Mouse (Mus musculus) frontal cortex, postnatal 25 days (tissue): ENCODE results near the gene Lactb.

Source experiments
- DNase-seq, 2 experiments: peaks; one replicate each; pipeline ENCODE4 v3.0.0; 2022; ENCODE audit warnings: low spot score in 2 of 2

Lactb gene

DNA sequence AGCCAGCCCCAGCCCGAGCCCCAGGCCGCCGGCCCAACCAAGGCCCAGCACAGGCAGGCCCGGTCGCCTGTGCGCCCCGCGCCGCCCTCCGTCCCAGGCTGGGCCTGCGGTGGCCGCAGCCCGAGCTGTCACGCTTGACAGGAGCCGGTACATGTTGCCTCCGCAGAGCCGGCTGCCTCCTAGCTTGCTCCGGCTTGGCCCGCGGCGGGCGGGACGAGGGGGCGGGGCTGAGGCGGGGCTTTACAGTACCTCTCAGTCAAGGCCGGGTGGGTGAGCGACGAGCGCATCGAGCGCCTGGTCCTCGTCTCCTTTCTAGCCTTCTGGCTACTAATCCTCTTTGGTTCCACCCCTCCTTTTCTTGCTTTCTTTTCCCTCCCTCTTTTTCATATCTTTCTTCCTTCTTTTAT lies at the start of gene Lactb:
Gene Lactb, minus strand, starts transcription at position 246 of the 407 bp plus-strand sequence.
- DNase-seq = peak; percentile 87 to 91

DNA sequence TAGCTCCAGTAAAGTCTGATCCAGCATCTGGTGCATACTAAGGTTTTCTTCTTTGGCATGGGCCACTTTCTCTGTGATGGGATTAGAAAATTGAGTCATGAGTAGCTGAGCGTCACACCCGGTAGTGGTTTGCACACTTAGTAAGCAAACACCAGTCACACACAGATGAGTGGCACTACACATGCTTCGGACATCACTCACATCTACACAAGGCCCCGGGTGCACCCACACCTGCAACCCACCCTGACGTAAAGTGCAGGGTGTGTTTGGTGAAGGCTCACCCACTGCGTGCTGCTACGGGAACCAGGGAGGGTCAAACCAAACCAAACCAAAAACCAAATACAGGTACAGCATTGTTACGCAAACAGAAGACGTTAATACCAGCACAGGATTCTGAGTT lies 48.1 kb upstream of the Lactb start:
- no peak for DNase-seq

DNA sequence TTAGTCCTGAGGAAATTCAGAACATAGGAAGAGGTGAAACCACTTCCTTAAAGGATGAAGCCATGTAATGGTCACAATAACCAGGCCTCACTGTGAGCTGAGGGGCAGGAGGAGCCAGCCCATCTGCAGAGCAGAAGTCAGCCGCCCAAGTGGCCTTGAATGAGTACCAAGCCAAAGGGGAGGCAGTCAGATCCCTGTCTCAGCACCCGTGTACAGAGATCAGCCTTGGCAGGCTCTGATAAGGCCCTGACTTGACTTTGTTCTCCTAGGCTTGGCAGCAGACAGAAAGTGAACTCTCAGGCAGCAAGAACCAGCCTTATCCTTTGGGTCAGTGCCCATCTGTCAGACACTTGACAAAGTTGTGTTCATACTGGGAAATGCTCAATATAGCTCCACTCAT lies 44.8 kb upstream of the Lactb start:
- DNase-seq = no peak

GRCm38 (mm10) chr9:67013501-67013900 lies 38.2 kb upstream of the Lactb start:
- DNase-seq = no peak

DNA sequence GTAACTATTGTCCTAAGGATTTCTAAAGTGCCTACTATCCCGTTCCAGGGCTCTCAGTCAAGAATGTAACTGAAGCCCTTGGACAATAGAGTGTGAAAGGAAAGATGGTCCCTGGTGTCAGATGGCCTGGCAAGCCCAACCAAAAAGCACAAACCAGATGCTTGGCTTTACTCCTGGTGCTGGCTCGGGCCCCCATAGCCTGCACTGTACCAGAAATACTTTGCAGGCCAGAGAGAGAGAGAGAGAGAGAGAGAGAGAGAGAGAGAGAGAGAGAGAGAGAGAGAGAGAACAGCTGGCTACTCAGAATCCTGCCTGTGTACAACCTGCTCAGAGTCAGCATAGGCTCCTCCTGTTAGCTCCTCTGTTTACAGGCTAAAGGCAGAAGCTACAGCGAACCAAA lies 37.2 kb upstream of the Lactb start:
- DNase-seq = no peak

DNA sequence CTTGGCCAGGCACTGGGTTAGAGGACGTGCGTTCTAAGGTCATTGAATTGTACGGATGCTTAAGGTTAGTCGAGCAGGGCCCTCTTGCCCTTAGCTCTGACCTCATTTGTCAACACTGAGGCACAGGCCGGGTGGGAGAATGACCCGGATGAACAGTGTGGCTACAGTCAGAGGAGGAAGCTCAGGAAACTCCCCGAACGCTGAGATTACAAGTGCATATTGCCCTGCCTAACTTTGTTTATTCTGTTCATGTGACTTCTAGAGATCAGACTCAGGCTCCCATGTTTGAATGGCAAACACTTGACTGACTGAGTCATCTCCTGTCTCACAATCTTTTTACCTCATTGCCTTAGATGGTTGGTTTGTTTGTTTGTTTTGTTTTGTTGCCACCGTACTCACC lies 36.2 kb upstream of the Lactb start:
- DNase-seq = no peak

- no peak for DNase-seq
Observed at GRCm38 (mm10) chr9:67008781-67009180, 33.5 kb upstream of the Lactb start.

DNA sequence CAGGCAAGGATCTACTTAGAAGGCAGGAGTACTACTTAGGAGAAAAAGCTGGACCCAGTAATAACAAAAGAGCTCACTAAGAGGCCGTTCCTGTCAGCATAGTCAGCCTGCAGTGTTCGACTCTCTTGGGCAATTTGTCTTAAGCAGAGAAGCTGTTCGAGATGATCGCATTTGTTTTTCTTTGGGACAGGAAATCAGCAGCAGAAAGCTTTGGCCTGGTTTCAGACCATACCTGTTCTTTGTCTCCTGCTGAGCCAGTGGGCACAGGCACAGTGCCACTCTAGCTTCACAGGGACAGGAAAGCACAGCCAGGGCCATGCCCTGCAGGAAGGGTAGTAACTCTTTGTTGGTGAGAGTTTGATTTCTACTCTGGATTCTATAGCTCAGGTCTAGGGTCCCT lies 31.1 kb upstream of the Lactb start:
- no peak for DNase-seq

GRCm38 (mm10) chr9:67005161-67005742 lies 30.0 kb upstream of the Lactb start:
- DNase-seq = no peak

DNA sequence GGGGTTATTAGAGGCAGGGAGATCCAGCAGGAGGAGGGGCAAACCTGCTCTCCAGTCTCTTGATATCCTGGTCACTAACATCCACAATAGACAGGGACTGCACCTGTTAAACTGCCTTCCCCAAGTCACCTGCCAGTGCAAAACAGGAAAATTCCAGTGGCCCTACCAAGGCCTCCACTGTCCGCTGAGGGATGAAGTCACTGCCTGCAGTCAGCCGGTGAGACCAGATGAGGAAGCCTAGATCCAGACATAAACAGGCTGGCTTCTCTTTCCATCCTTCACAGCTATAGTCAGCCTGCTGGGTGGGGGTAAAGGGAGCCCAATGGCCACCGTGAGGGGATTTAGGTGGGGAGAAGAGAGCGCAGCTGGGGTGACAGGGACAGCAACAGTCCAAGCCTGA lies 28.4 kb upstream of the Lactb start:
- DNase-seq = no peak

GRCm38 (mm10) chr9:67003156-67003555 lies 27.9 kb upstream of the Lactb start:
- DNase-seq = no peak

DNA sequence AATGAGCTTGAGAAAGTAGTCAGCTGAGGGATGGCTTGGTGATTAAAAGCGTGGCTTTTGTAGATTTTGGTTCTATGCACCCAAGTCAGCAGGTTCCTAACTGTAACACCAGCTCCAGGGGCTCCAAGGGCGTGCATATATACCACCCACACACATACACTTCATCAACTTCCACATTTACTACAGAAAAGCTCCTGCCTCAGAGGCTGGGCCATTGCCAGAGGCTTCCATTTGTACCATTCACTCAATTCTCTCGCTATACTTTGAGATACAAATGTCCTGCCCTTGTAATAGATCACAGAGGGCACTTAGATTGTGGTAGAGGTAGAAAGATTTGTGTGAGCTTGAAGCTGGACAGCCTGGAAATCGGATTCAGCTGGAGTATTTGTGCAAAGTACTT lies 26.2 kb upstream of the Lactb start:
- no peak for DNase-seq

- DNase-seq = peak; percentile 53 to 60
Observed at GRCm38 (mm10) chr9:67001050-67001449, 25.8 kb upstream of the Lactb start.

- no peak for DNase-seq
Observed at GRCm38 (mm10) chr9:66999698-67000097, 24.4 kb upstream of the Lactb start.

- DNase-seq = no peak
Observed at GRCm38 (mm10) chr9:66991750-66992410, 16.6 kb upstream of the Lactb start.

GRCm38 (mm10) chr9:66991021-66991749 lies 15.9 kb upstream of the Lactb start:
- no peak for DNase-seq

DNA sequence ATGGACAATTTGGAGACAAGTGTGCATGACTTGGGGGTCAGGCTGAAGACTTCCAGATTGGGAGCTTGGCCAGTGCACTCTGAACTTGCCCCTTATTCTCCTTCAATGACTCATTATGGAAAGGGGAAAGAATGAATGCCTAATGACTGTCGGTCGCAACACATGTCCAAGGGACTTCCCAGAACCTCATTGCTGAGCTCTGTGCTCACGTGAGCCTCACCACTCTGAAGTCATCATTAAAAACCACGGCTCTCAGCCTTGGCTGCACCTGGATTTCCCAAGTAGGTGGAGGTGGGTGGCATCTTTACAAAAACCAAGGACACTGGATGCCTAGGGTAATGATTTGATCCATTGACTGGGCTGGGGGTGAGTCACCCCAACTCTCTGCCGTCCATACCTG lies 14.8 kb upstream of the Lactb start:
- no peak for DNase-seq

GRCm38 (mm10) chr9:66989581-66989980 lies 14.3 kb upstream of the Lactb start:
- DNase-seq = no peak

GRCm38 (mm10) chr9:66988888-66989414 lies 13.7 kb upstream of the Lactb start:
- no peak for DNase-seq

DNA sequence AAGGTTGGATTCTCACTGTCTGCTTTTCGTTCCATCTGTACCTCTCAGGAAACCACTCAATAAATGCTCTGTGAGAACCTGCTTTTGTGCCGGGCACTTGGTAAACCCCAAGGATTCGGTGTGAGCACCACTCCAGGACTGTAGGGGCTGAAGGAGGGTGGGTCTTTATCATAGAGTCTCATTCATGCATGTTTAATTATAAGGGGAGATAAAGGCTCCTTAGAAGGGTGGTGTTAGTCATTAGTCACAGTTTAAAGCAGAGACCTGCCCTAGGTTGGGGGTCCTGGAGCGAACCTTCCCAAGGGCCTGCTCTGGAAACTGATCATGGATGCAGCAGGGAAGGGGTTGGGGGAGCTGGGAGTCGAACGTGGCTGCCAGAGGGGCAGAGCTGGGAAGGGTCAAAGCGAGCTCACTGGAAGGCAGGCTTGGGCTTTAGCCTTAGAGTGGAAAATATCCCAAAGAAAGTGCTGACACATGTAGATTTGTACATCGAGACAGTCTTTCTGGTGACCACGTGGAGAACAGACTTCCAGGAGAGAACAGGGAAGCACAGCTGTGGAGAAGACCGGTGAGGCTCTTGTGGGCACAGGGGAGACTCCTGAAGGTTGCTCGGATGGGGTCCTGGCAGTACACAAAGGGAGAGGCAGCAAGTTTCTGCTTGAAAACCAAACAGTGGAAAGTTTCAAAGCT lies 13.1 kb upstream of the Lactb start:
- DNase-seq = no peak

GRCm38 (mm10) chr9:66985377-66985776 lies 10.1 kb upstream of the Lactb start:
- no peak for DNase-seq

- no peak for DNase-seq
Observed at GRCm38 (mm10) chr9:66982085-66982484, 6.8 kb upstream of the Lactb start.
